Mouse (Mus musculus) splenic B cell, adult 2 months (primary cell): ENCODE results near the gene Mgl2.
"Not testable (repeated sequence)": the region's sequence is repeated elsewhere in the genome, so short reads cannot be mapped to it uniquely, and the experiment has no call there.

Source experiments
- DNase-seq: peaks from one replicate; pipeline ENCODE4 v3.0.0-alpha.2; 2011; ENCODE audit warnings: low read depth, low spot score
- H3K27me3 ChIP-seq: 2 replicates; pipeline ENCODE4 v1.6.1; 2012; ENCODE audit warnings: mild to moderate bottlenecking, low read length, moderate library complexity, mixed read lengths; ENCODE audit not compliant: control insufficient read depth, poor library complexity, insufficient read depth, severe bottlenecking
- H3K36me3 ChIP-seq: 2 replicates; pipeline ENCODE4 v1.6.1; 2012; ENCODE audit warnings: mild to moderate bottlenecking, low read length, moderate library complexity, mixed read lengths; ENCODE audit not compliant: control insufficient read depth, poor library complexity, insufficient read depth, severe bottlenecking

Mgl2 gene

DNA sequence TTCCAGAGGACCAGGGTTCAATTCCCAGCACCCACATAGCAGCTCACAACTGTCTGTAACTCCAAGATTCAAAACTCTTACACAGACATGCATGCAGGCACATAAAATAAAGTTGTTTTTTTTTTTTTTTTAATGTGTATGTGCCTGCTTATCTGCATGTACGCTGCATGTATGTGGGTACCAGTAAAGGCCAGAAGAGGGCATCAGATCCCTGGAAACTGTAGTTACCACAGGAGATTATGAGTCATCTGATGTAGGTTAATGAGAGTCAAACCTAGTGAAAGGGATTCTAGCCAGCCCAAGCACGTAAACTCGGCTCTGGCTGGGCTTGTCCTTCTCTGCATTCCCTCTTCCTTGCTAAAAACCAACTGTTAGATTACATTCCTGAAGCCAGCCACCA is 20.9 kb downstream of the Mgl2 start:
- no peaks in the 10 kb centered on the region for H3K36me3 ChIP-seq
- no peaks in the 10 kb centered on the region for H3K27me3 ChIP-seq
- peak; percentile 6 for DNase-seq

GRCm38 (mm10) chr11:70155897-70156296 is 25.8 kb downstream of the Mgl2 start, which contains the start of gene Clec10a:
TSS of gene Clec10a (plus strand) at chr11:70156197.
- not testable (repeated sequence) for DNase-seq, H3K36me3 ChIP-seq, H3K27me3 ChIP-seq

DNA sequence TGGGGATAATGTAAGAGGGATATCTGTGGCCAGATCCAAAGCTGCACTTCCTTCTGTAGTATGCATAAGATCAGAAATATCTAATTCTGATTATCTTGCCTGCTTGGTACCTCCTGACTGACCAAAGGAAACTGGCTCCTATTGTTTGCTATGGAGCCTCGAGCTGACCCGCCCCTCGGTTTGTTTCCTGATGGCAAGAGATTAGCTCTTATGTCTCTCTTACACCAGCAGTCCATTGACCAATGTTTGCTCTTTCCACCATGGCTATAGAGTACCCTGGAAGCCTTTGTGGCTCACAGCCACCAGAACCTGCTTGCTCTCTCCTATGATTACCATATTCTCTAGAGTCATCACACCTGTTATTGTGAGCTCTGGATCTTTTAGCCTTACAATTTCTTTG is 32.2 kb downstream of the Mgl2 start:
- Histone ChIP-seq H3K36me3 (no peaks in the 10 kb centered on the region), H3K27me3 (no peaks in the 10 kb centered on the region)
- DNase-seq: no peak

DNA sequence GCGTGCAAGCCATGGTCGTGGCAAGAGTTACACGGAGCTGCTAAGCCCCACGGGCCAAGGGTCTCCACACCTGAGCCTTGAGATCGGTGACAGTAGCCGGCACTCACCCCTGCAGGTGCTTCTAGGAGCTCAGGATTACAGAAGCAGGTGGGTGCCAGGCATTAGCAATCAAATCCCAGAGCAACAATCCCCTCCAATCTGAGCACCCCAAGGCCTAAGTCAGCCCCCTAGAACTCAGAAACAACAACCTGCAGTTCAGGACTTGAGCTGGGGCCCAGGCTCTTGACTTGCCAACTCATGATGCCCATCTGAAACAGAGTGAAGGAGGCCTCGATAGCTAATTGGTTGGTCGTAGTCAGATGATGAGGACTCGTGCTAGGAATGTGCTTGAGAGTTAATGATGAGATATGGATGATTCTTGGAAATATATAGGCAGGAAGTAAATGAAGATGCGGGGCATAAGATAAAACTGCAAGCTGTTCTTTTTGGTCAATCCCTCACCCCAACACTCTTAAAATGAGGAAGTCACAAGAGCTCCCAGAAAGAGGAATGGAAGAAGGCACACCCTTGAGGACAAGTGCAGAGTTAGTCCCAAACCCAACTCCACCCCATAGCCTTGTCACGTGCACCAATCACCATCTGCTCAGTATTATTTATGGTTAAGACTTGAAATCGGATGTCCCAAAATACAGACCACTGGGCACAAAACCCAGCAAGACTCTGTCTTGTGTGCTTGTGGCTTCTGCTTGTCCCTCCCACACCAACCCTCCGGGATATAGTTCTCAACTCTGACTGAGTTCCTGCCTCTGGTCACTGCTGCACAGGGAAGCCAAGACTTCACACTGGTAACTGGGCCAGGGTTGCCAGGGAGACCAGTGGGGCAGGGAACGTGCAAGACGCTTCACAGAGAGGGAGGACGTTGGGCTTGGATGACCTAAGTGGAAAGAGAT is 36.1 kb downstream of the Mgl2 start:
- no peaks in the 10 kb centered on the region for H3K27me3 ChIP-seq
- no peak for DNase-seq
- H3K36me3 ChIP-seq: no peaks in the 10 kb centered on the region

DNA sequence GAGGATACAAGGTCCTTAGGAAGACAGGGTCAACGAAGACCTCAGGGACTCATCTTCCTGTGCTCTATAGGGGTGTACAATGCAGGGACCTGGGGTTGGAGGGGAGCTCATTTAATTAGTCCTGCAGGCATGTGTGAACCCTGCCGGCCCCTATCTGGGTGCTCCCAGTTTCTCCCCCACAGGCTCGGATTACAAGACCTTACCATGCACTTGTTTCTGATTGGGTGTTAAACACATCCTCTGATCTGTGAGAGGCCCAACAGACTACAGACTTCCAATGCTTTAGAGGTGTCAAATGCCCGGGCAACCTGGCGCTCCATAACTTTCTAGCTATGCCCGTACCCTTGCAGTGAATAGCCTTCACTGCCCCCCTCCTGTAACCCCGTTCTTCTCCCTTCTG is 38.0 kb downstream of the Mgl2 start:
- H3K27me3 ChIP-seq: no peaks in the 10 kb centered on the region
- H3K36me3 ChIP-seq: no peaks in the 10 kb centered on the region
- DNase-seq: no peak

- H3K27me3 ChIP-seq, H3K36me3 ChIP-seq, DNase-seq: not testable (repeated sequence)
Observed at GRCm38 (mm10) chr11:70169471-70169870, 39.3 kb downstream of the Mgl2 start.

GRCm38 (mm10) chr11:70170291-70170690 is 40.2 kb downstream of the Mgl2 start:
- Histone ChIP-seq H3K27me3 (no peaks in the 10 kb centered on the region), H3K36me3 (no peaks in the 10 kb centered on the region)
- no peak for DNase-seq

- Histone ChIP-seq H3K27me3 (no peaks in the 10 kb centered on the region), H3K36me3 (no peaks in the 10 kb centered on the region)
- no peak for DNase-seq
Observed at GRCm38 (mm10) chr11:70171181-70171580, 41.1 kb downstream of the Mgl2 start.

DNA sequence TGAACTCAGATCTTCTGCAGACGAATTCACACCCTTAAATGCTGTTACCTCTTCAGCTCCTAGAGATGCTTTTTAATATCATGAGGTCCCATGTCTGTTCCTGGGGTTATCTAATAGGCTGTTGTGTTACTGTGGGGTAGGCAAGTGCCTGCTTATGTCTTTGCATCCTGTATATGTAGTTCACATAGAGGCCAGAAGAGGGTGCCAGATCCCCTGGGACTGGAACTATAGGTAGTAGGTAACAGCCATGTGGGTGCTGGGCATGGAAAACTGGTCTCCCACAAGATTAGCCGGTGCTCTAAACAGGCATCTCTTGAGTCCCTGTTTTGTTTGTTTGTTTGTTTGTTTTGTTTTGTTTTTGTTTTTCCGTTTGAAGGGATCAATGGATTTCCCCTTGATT is 41.7 kb downstream of the Mgl2 start:
- H3K36me3 ChIP-seq: no peaks in the 10 kb centered on the region
- peak; percentile 68 for DNase-seq

GRCm38 (mm10) chr11:70172298-70172697 is 42.2 kb downstream of the Mgl2 start:
- DNase-seq: peak; percentile 12
- Histone ChIP-seq H3K36me3 (no peaks in the 10 kb centered on the region), H3K27me3 (no peaks in the 10 kb centered on the region)

More for the DNA sequence above, 41.7 kb downstream of the Mgl2 start:
- no peaks in the 10 kb centered on the region for H3K27me3 ChIP-seq

DNA sequence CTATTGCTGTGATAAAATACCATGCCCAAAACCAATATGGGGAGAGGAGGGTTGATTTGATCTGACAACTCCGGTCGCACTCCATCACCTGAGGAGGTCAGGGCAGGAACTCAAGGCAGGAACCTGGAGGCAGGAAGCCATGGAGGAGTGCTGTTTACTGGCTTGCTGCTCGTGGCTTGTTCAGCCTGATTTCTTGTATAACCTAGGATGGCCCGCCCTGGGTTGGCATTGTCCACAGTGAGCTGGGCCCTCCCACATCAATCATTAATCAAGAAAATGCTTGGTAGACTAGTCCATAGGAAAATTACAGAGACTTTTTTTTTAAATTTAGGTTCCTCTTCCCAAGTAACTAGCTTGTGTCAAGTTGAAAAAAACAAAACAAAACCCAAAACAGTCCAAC is 44.4 kb downstream of the Mgl2 start:
- Histone ChIP-seq H3K36me3 (no peaks in the 10 kb centered on the region), H3K27me3 (no peaks in the 10 kb centered on the region)
- no peak for DNase-seq

DNA sequence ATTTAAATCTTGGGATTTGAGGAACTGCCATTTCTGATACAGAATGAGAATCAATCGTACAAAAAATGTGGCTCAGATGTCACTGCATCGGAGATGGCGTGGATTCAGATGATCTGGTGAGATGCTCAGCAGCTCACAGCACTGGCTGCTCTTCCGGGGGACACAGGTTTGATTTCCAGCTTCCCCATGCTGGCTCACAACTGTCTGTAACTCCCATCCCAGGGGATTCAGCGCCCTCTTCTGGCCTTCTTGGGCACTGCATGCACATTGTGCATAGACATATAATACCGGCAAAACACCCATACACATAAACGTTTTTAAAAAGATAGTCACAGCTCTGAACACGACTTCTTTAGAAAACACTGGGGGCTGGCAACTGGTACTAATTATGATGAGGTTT is 47.5 kb downstream of the Mgl2 start:
- peak; percentile 13 for DNase-seq
- Histone ChIP-seq H3K36me3 (no peaks in the 10 kb centered on the region), H3K27me3 (no peaks in the 10 kb centered on the region)

DNA sequence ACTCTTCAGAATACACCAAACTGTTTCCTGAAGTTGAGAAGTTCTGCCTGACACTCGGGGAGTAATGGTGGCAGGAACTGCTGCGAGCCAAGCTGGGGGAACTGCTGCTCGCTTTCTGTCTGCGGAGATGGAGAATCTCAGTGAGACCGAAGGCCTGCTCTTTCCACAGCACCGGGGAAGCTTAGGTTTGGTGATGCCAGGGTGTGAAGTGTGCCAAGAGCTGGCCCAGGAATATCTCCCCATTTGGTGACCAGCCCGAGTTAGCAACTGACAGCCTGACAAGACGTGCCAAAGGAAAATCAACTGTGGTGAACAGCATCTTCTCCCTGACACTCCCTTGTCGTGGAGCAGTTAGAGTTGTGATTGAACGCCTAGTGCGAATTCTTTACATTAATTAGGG is 48.2 kb downstream of the Mgl2 start:
- Histone ChIP-seq H3K36me3 (no peaks in the 10 kb centered on the region), H3K27me3 (no peaks in the 10 kb centered on the region)
- DNase-seq: no peak

GRCm38 (mm10) chr11:70178756-70179155 is 48.6 kb downstream of the Mgl2 start:
- Histone ChIP-seq H3K36me3 (no peaks in the 10 kb centered on the region), H3K27me3 (no peaks in the 10 kb centered on the region)
- DNase-seq: no peak

DNA sequence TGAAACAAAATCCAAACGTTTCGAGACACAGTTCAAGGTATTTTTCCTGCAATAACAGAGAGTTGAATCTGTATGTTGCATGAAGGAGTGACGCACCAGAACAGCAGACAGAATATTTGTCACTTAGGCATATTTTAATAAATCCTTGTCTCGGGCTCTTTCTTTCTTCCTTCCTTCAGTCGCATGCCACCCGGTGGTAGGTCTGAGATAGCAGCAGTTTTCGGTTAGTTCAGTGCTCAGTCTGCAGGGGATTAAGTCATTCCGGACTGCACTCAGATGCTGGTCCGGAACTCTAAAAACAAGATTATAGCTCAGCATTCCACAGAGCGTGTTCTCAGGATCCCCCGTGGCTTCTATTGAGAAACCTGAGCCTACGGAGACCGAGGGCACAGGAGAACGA is 49.3 kb downstream of the Mgl2 start:
- DNase-seq: peak; percentile 13
- H3K36me3 ChIP-seq: no peaks in the 10 kb centered on the region
- no peaks in the 10 kb centered on the region for H3K27me3 ChIP-seq

DNA sequence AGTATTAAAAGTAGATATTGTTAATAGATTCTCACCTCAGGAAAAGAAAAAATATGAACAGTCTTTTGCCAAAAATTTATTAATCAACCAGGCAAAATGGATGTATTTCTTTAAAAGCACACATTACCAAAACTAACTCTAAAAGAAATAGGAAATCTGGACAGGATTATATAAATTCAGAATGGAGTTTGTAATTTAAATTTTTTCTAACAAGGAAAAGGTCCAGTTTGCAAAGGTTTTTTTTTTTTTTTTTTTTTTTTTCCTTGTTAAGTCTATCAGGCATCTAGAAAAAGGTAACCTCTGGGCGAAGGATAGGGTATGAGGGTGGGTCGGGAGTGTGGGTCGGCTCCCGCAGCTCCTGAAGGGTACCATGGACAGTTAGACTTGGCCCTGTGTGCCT is 50.4 kb downstream of the Mgl2 start:
- no peak for DNase-seq
- Histone ChIP-seq H3K27me3 (no peaks in the 10 kb centered on the region), H3K36me3 (no peaks in the 10 kb centered on the region)
